Mouse (Mus musculus) bone marrow, adult 2 months (tissue): ENCODE results near the gene Wdsub1. TPM values are rescaled to one million over a fixed set of nuclear protein-coding genes. Genes with fewer than 3 reads are reported as not detected.
A peak's percentile ranks its signal among the peaks of the same experiment; 100 is the strongest.

Experiments used
- H3K27ac ChIP-seq: fragments of 200-500 bp; 2 replicates; pipeline ENCODE4 v1.5.1; 2012; ENCODE audit warnings: low read depth, mild to moderate bottlenecking, control low read depth, inconsistent platforms, low read length; ENCODE audit not compliant: control insufficient read depth, poor library complexity, insufficient read depth
- H3K4me1 ChIP-seq: fragments of 200-500 bp; 2 replicates; pipeline ENCODE4 v1.6.1; 2011; ENCODE audit warnings: low read length; ENCODE audit not compliant: control insufficient read depth, insufficient read depth
- H3K4me3 ChIP-seq: fragments of 200-500 bp; replicated peaks from 2 replicates; pipeline ENCODE3; 2011; ENCODE audit warnings: mild to moderate bottlenecking, low read depth, low read length, control low read depth; ENCODE audit not compliant: control insufficient read depth
- CTCF ChIP-seq: fragments of 200-500 bp; IDR thresholded peaks from 2 replicates; pipeline ENCODE4 v1.5.1; 2011; ENCODE audit warnings: low read length, control low read depth; ENCODE audit not compliant: control insufficient read depth, insufficient read depth
- POLR2A ChIP-seq: fragments of 200-500 bp; IDR thresholded peaks from 2 replicates; pipeline ENCODE4 v1.6.1; 2011; ENCODE audit warnings: low read depth, mild to moderate bottlenecking, control low read depth, low read length, borderline replicate concordance; ENCODE audit not compliant: control insufficient read depth
- WGBS: fragments of 180-500 bp; shearing (Covaris S2); methylation state at CpG from one replicate; pipeline ENCODE4 v1.1.7; 2018; 5-methylcytosine and 5-hydroxymethylcytosine counted together
- polyA plus RNA-seq: library from polyadenylated mRNA; stranded (reverse); fragments of >200 nt; gene quantifications from 2 replicates; pipeline ENCODE4 v1.2.4, GENCODE M21; 2011; ENCODE audit warnings: low replicate concordance; ENCODE audit not compliant: missing spikeins, insufficient read depth, insufficient read length

Wdsub1 gene
- polyA plus RNA-seq, result 3.0 and 8.0 TPM in 2 replicates

DNA sequence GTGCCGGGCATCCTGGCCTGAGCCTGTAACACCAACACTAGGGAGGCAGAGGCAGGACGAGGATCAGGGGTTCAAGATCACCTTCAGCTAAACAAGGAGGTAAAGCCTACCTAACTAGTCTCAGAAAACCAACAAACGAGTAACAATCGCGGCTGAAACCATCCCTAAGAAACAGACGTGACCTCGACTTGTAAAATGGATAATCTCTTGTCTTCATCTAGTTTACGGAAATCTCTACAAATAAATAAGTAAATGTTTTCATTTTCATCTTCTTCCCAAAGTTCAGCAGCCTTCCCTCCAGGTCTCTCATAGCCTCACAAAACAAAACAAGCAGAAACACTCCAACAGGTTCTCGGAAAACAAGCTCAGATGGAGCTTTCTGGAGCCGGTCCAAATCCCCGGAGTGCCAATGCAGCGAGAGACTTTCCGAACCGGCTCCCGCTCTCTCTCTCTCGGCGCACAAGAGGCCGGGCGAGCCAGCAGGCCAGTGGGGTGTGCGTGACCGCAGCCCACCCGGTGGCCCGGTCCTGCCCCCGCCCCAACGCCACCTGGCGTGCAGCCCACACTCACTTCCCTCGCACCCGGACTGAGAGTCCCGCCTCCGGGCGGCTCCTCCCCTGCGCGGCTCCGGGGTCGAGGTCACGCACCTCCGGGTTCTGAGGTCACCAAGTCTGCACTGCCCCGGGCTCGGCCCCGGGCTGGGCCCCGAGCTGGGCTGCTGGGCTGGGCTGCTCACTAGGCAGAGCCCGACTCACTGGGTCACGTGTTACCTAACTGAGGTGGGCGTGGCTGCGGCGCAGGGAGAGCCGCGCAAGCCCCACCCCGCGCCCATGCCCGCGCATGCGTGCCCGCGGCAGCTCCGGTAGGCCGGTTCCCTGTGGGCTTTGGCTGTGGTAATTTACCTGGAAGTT is at the start of gene Wdsub1:
Gene Wdsub1, minus strand, starts transcription at position 761 of the 911 bp plus-strand sequence.
- Histone ChIP-seq H3K27ac (peak within 1 kb of the TSS; percentile 73; the same call in 1 of the 2 replicates), H3K4me1 (no peaks in the 10 kb centered on the region; the same call in 1 of the 2 replicates), H3K4me3 (peak within 1 kb of the TSS; percentile 78)
- TF ChIP-seq CTCF, result no peak
- TF ChIP-seq POLR2A, result peak; percentile 49; the same call in 1 of the 2 replicates
- under 1% methylated on average over 57 of the region's 57 CpGs for WGBS

DNA sequence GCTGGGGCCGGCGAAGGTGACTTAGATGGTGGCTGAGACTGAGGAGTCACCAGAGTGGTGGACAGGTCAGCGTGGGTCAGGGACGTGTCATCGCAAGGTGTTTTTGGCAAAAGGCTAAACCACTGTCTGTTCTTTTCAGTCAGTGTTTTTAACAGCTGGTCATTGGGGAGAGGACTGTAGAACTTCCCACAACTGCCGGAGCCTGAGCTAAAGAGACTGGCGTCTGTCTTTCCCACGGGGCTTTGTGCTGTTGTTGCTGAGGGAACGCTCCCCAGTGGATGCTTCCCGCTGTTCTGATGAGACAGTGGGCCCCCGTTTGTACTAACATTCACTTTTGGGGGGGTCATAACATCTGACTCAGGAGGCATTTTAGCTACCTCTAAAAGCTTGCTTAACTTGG is 31.2 kb upstream of the Wdsub1 start:
- Histone ChIP-seq H3K4me3 (no peak overlapping the region), H3K27ac (no peak overlapping the region), H3K4me1 (no peaks in the 10 kb centered on the region)
- 91% methylated on average over 11 of the region's 11 CpGs for WGBS
- no peak for TF ChIP-seq CTCF
- TF ChIP-seq POLR2A, result no peak

DNA sequence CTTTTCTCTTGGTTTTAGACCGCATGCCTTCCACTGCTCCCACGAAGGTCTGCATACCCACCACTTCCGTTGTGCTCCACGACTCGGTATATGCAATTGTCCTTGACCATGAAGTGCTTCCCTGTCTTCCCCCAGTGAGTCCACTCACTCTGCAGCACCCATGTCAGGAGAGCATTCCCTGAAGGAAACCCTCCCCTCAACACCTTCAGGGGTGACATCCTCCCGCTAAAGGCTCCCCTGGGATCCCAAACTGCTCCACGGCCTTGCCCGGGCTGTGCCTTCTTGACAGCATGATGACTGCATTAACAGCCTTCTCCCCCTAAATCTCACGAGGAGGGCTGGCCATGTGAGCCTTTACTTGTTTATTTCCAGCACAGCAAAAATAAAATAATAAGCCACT is 25.7 kb upstream of the Wdsub1 start:
- H3K4me3 ChIP-seq, result no peak overlapping the region
- WGBS, result 96% methylated on average over 9 of the region's 9 CpGs

DNA sequence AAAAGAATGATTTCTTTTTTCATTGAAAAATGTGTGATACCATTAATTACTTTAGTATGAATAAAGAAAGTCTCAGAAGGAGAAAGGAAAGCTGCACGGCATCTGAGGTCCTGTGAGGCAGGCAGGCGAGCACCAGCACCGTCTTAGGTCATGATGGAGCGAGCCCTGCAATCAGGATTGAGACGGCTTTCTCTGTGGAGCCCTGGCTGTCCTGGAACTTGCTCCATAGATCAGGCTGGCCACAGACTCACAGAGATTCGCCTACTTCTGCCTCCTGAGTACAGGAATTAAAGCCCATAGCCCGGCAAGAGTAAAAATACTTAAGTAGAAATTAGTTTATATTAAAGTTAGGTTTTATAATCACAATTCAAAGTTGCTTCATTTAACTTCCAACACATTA is 21.6 kb upstream of the Wdsub1 start:
- WGBS, result 86% methylated on average over 7 of the region's 7 CpGs
- H3K4me1 ChIP-seq, result peaks cover 1% of the 10 kb centered on the region; the same call in 1 of the 2 replicates
- H3K27ac ChIP-seq, result no peak overlapping the region
- TF ChIP-seq CTCF, result no peak
- no peak for TF ChIP-seq POLR2A
- H3K4me3 ChIP-seq, result no peak overlapping the region

More for the DNA sequence above, 25.7 kb upstream of the Wdsub1 start:
- H3K4me1 ChIP-seq, result peaks cover 1% of the 10 kb centered on the region; the same call in 1 of the 2 replicates
- H3K27ac ChIP-seq, result no peak overlapping the region
- TF ChIP-seq POLR2A (no peak), CTCF (no peak)

DNA sequence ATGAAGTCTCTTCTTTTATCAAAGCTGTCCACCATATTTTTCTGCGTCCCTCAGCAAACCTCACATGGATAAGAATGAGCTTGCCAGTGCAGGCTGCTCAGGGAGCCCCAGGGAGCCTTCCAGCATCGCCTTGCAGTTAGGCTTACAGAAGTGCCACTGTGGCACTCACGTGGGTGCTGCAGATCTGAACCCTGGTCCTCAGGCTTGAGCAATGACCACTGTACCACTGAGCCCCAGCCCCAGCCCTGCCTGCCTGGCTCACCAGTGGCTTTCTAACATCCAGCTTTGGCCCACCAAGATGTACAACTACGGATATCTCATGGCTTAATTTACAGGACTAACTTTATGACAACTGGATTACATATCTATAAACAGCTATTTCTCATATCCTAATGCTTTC is 16.3 kb upstream of the Wdsub1 start:
- no peaks in the 10 kb centered on the region for H3K4me1 ChIP-seq
- H3K4me3 ChIP-seq, result no peak overlapping the region
- H3K27ac ChIP-seq, result no peak overlapping the region
- TF ChIP-seq POLR2A, result no peak
- TF ChIP-seq CTCF, result no peak
- WGBS, result 88% methylated on average over 4 of the region's 4 CpGs

DNA sequence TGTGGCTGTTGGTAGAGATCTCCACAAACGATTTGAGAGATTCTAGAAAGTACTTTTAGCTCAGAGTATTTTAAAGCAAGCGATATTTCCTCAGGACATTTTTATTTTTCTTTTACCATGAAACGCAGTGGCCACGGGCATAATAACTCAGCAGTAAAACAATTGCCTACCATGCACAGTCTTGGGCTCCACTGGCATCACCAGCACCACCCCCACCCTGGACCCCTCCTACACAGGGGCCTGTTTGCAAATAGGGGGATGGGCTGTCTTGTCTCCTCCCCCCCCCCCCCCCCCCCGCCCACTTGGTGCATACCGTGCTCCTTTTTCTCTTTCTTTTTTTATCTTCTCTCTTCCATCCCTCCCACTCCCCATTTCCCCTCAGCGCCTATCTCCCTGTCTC is 15.7 kb upstream of the Wdsub1 start:
- Histone ChIP-seq H3K27ac (no peak overlapping the region), H3K4me1 (no peaks in the 10 kb centered on the region), H3K4me3 (no peak overlapping the region)
- TF ChIP-seq POLR2A (no peak), CTCF (no peak)
- WGBS, result 88% methylated on average over 7 of the region's 7 CpGs

DNA sequence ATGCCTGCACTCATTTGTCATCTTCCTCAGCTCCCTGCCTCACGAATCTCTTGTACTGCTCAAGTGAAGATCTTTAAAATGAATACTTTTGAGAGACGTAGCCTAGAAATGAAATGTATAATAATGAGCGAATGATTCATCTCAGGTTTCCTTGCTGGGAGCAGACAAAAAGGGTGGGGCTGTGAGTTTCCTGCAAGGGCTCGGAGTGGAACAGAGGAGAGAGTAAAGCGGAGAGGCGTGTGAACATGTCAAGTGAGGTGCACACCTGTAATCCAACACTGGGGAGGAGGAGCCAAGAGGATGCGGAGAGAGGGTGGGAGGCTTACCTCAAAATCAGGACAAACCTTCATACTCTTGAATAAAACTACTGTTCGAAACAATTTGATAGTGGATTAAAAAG is 14.4 kb upstream of the Wdsub1 start:
- WGBS, result 90% methylated on average over 8 of the region's 8 CpGs
- Histone ChIP-seq H3K27ac (no peak overlapping the region), H3K4me3 (no peak overlapping the region), H3K4me1 (no peaks in the 10 kb centered on the region)
- TF ChIP-seq POLR2A, result no peak
- no peak for TF ChIP-seq CTCF

DNA sequence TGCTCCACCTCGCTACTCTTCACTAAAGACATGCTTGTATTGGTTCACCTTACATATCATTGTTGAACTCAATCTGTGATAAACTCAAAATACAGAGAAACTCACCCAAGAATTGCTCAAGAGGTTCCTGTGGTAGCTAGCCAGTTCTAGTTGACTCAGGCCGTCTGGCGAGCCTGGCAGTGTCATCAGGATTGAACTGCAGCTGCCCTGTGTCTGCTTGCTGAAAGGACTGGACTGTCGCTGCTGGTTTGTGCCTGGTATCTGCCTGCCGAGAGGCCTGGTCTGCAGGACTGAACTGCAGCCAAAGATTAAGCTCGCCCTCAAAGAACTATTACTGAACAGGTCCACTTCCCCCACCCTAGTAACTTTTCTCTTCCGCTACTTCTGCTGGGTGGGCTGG is 14.0 kb upstream of the Wdsub1 start:
- TF ChIP-seq POLR2A (no peak), CTCF (no peak)
- Histone ChIP-seq H3K4me3 (no peak overlapping the region), H3K4me1 (no peaks in the 10 kb centered on the region), H3K27ac (no peak overlapping the region)
- 76% methylated on average over 7 of the region's 7 CpGs for WGBS

DNA sequence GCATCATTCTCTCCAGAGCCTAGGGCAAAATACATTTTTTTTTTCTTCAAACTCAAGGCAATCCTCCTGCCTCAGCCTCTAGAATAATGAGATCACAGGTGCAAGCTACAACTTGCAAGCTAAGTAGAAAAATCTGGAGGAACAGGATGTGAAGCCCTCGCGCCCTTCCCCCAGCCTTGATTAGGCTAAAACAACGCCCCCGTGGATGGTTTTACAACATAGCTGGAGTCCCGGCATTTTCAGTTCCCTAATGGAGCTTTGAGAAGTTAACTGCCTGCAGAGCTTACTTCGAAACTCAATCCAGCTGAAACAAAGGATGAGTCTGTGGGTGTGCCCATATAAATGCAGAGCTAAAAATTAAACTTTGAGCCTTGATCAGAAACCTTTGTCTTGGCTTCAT is 7.3 kb upstream of the Wdsub1 start:
- TF ChIP-seq CTCF (no peak), POLR2A (no peak)
- no peak overlapping the region for H3K4me3 ChIP-seq
- 46% methylated on average over 6 of the region's 6 CpGs for WGBS
- no peak overlapping the region for H3K27ac ChIP-seq
- H3K4me1 ChIP-seq, result no peaks in the 10 kb centered on the region
